Mouse (Mus musculus) lung, postnatal 14 days (tissue): ENCODE measurements around the gene Nxpe4.
"Not testable (repeated sequence)": the region's sequence is repeated elsewhere in the genome, so short reads cannot be mapped to it uniquely, and the experiment has no call there.

Source experiments
- DNase-seq: peaks from one replicate; pipeline ENCODE4 v3.0.0; 2021

The Nxpe4 gene

DNA sequence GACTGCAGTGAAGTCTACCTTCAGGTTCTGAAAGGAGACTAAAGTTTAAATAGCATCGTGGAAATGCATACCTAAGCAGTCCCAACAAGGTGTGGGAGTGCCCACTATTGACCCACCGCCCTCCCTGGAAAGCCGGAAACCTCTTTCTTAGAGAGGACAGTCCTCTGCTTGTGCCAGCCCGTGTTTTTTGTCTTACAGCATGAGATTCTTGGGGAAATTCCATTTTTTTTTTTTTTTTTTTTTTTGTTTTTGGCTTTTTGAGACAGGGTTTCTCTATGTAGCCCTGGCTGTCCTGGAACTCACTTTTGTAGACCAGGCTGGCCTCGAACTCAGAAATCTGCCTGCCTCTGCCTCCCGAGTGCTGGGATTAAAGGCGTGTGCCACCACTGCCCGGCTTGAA, 255.5 kb downstream of the Nxpe4 start:
- not testable (repeated sequence) for DNase-seq

DNA sequence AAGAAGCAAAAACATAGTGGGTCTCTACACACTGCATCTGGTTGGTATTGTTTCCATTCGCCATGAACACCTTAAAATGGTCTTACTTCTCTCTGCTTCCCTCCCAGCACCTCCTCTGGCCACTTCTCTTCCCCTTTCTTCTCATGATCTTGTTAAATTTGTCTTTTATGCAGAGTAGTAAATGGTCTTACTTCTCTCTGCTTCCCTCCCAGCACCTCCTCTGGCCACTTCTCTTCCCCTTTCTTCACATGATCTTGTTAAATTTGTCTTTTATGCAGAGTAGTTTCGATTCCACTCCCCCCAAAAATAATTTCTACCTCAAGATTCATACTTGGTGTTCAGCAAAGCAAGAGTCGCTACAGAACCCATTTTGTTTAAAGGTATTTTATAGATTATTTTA, 256.2 kb downstream of the Nxpe4 start:
- no peak for DNase-seq

DNA sequence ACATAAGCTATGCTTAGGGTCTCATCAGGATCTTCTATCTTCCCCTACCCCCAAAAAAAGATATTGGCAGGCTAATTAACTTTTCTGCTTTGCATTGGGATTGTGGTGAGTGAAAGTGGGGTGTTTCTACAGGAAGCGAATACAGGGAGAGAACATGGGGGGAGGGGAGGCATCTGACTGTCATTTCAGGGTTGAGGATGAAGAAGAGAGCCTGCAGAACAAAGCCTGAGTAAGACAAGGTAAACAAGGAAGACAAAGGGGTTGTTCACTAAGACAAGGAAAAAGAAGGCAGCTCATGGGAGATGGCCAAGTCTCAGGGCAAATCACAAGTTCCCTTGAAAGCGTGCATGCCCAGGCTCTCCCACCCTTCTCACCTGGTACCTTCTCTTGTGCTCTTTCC, 256.6 kb downstream of the Nxpe4 start:
- DNase-seq, result no peak

DNA sequence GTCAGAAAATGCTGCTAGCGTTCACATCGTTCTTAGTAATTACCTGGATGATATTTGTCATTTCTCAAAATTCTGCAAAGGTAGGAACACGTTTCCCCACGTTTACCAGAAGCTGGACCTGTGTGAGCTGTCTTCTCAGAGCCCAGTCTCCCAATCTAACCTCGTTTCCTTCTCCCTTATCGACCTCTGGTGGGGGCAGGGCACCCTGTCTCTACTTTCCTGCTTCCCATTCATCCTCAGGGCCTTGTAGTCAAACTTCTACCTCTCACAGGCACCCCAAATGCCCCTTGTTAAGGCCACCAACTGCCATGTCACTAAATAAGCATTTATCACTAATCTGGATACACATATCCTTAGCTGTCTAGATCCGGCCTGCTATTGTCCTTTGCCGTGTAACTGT, 257.0 kb downstream of the Nxpe4 start:
- no peak for DNase-seq

DNA sequence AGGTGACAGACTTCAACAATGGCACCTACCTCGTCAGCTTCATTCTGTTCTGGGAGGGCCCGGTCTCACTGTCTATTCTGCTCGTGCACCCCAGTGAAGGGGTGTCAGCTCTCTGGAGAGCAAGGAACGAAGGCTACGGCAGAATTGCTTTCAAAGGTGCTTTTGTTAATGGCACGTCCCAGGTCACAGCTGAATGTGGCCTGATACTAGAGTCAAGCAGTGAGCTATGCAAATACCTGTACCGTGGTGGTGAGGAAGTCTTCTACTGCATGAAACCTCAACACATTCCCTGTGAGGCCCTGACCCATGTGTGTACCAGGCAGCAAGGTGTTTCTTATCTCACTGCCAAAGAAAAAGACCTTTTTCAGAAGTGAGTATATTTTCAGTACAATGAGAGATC, 258.6 kb downstream of the Nxpe4 start:
- no peak for DNase-seq

DNA sequence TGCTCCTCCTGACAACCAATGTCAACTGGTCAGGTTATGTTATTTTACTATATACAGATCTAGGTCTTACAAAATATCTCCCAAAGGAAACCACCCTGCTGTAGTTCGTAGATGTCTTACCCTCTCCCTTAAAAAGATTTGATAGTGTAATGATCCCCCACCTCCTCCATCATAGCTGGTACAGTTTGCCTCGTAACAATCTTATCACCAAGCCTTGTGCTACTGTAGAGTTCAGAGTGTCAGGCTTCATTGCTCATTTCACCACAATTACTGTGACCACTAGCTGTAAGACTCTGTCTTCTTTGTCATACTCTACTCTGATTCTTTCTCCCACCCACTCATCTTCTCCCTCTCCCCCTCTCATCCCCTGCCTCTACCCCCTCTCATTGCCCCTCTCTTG, 259.2 kb downstream of the Nxpe4 start:
- DNase-seq, result no peak

DNA sequence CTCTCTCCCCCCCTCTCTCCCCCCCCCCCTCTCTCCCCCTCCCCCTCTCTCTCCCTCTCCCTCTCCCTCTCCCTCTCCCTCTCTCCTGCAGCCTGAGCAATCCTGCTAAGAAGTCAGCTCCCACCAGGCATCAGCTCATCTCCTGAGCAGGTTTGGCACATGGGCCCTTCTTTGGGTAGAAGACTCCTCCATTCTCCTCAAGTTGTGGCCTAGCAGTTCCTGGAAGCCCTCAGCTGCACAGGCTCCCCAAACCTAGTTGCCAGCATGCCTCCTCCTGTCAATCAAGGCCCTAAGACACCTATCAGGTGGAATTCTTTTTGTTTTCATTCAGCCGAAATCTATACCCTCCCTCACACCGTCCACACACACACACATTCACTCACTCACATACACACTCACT, 259.7 kb downstream of the Nxpe4 start:
- DNase-seq, result no peak

DNA sequence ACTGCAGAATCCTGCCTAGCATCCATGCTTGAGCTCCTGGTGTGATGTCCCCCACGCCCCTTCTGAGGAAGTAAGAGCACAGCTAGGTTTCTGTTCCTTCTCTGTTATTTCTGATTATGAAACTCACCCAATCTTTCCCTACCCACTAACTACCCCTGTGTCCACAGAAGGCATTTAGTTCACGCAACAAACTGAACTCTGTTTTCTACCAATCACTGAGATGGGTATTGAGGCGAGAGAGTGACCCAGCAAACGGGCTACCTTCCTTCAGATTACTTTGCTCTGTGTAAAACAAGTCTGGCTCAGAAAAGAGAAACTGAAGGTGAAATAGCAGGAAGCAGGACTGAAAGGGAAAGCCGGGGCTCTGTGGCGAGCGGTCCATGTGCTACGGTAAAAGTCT, 260.6 kb downstream of the Nxpe4 start:
- DNase-seq, result no peak

DNA sequence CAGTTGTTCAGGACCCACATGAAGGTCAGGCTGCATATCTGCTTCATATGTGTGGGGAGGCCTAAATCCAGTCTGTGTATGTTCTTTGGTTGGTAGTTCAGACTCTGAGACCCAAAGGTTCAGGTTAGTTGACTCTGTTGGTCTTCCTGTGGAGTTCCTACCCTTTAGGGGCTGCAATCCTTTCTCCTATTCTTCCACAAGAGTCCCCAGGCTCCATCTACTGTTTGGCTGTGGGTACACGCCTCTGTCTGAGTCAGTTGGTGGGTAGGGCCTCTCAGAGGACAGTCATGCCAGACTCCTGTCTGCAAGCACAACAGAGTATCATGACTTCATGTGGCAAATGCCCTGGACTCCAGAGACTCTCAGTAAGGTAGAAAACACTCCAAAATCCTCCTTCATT, 261.4 kb downstream of the Nxpe4 start:
- no peak for DNase-seq

DNA sequence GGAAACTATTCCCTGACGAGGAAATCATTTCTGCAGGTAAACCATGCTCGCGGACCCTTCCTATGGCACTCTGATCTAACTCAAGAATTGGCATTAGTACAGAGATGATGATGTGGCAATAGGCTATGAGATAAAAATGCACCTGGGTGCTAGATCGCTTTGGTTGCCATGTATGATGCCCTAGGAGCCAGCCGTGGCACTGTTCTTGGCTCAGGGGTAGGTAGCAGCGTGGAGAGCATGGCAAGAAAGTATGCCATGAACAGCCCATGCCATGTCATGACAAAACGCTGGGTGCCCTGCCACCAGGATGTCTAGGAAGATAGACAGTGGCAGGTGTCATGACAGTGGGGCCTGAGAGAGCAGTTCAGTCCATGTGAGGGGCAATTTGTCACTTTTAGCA, 265.4 kb downstream of the Nxpe4 start:
- no peak for DNase-seq

DNA sequence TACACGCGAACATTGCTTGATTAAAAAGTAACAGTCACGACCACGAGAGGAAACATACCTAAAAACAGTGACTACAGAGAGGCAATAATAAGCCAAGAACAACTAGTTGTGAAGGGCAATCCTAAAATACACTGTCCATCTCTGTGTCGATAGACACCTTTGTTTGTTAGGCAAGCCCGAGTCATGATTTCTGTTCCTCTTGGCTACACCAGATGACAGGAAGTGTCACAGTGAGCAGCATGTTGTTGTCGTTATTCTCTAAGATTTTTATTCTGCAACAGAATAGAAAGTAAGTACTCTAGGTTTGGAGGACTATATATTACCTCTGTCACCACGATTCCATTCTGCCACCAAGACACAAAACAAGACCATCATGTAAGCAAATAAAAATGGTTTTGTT, 270.6 kb downstream of the Nxpe4 start:
- no peak for DNase-seq

DNA sequence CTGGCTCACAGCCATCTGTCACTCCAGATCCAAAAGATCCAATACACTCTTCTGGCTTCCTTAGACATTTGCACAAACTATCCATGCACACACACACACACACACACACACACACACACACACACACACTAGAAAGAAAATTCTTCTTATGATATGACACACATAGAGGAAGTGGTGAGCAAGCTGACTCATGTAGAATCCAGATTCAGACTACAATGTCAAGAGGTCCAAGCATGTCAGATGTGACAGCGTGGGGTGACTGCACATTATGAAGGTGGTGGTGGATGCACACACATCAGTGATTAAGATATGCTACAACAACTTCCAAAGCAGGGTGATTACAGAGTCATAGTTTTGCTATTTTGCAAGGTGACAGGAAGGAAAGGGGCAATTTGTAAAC, 282.1 kb downstream of the Nxpe4 start:
- DNase-seq, result no peak

DNA sequence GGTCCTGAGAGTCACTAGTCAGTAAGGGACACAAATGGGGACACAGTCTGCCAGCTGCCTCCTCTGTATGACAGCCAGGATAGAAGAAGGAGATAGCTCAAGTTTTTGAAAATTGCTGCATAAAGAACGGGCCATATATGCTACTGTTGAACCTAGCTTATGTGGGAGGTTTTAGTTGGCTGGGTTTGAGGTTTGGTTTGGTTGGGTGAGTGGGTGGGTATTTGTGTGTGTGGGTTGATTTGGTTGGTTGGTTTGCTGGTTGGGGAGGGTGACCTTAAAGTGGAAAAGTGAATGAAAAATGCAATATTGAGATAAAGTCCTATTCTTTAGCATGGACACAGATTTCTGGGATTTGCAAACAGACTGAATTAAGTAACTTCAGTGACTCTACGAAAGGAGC, 283.0 kb downstream of the Nxpe4 start:
- no peak for DNase-seq

DNA sequence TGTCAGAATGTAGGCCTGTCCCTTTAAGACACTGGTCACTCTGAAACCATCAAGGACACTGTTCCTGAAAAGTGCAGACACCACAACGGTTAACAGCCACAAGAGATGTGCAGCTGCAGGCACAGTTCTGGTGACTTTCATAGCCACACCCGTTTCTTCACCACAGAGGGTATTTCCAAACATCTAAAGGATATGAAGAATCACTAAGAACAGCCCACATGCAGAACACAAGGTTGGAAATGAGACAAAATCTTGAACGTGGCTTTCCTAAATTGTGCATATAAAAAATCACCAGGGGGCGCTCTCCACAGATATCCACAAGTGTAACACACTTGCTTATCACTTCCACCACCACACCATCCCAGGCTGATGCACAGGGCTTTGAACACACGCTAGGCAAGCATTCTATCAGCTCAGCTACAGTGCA, 286.0 kb downstream of the Nxpe4 start:
- DNase-seq, result peak; percentile 49
